Mouse (Mus musculus) hindbrain, postnatal 0 days (tissue): ENCODE measurements around the gene Ptprd. TPM values are rescaled to one million over a fixed set of nuclear protein-coding genes. Genes with fewer than 3 reads are reported as not detected.
A peak's percentile ranks its signal among the peaks of the same experiment; 100 is the strongest.

Experiments used
- ATAC-seq: fragments of 200-750 bp; cut with Nextera tagmentation; 2 replicates; pipeline ENCODE4 v1.8.0; 2017; ENCODE audit warnings: mild to moderate bottlenecking, moderate TSS enrichment, moderate library complexity
- DNase-seq: peaks from one replicate; pipeline ENCODE4 v3.0.0-alpha.2; 2015; ENCODE audit warnings: low spot score
- H3K27ac ChIP-seq: fragments of 300-500 bp; sonication (generic); 2 replicates; pipeline ENCODE4 v1.5.1; 2014; ENCODE audit warnings: mild to moderate bottlenecking
- H3K27me3 ChIP-seq: fragments of 300-500 bp; sonication (generic); 2 replicates; pipeline ENCODE4 v1.6.1; 2014; ENCODE audit warnings: low read length, mixed read lengths; ENCODE audit not compliant: insufficient read depth
- H3K36me3 ChIP-seq: fragments of 300-500 bp; sonication (generic); 2 replicates; pipeline ENCODE4 v1.6.1; 2014; ENCODE audit warnings: low read length, mixed read lengths; ENCODE audit not compliant: insufficient read depth
- H3K4me1 ChIP-seq: fragments of 300-500 bp; sonication (generic); 2 replicates; pipeline ENCODE4 v1.6.1; 2014; ENCODE audit warnings: antibody characterized with exemption, low read length, mixed read lengths; ENCODE audit not compliant: insufficient read depth
- H3K4me2 ChIP-seq: fragments of 300-500 bp; sonication (generic); 2 replicates; pipeline ENCODE4 v1.6.1; 2014; ENCODE audit warnings: low read depth, mild to moderate bottlenecking, low read length, moderate library complexity, mixed read lengths
- H3K4me3 ChIP-seq: fragments of 300-500 bp; sonication (generic); 2 replicates; pipeline ENCODE4 v1.5.1; 2014; ENCODE audit warnings: low read length
- H3K9ac ChIP-seq: fragments of 300-500 bp; sonication (generic); replicated peaks from 2 replicates; pipeline ENCODE4 v1.6.1; 2014; ENCODE audit warnings: mild to moderate bottlenecking, low read length, moderate library complexity, mixed read lengths
- H3K9me3 ChIP-seq: fragments of 300-500 bp; sonication (generic); 2 replicates; pipeline ENCODE4 v1.6.1; 2016; ENCODE audit warnings: low read length, mixed read lengths
- CTCF ChIP-seq: IDR thresholded peaks from 2 replicates; pipeline ENCODE4 v1.5.1; 2016; ENCODE audit warnings: antibody characterized with exemption, control low read depth, low read depth
- WGBS: fragments of 180-500 bp; shearing (Covaris S2); extraction: QIAGEN DNeasy Blood & Tissue Kit; methylation state at CpG from one replicate; pipeline ENCODE4 v1.1.7; 2014; 5-methylcytosine and 5-hydroxymethylcytosine counted together
- polyA plus RNA-seq: library from polyadenylated mRNA; unstranded; fragments of >200 nt; fragmentation: Nextera tagmentation; extraction: Ambion mirVana; gene quantifications from 2 replicates; pipeline ENCODE4 v1.2.1, GENCODE M21; 2015
- total RNA-seq: library from RNA; depleted of rRNA; stranded (reverse); fragments of >200 nt; gene quantifications from 2 replicates; pipeline ENCODE4 v1.2.3, GENCODE M21; 2014

Ptprd gene
- total and polyA plus RNA-seq, 2 experiments from 2014 or later = 56.3 to 96.0 TPM

- no peaks in the 10 kb centered on the region for H3K27me3 ChIP-seq
- no peaks in the 10 kb centered on the region for H3K36me3 ChIP-seq
- no peak overlapping the region for H3K9ac ChIP-seq
- no peak overlapping the region for H3K4me3 ChIP-seq
- no peaks in the 10 kb centered on the region for H3K4me1 ChIP-seq
- DNase-seq = no peak
- whole genome bisulfite sequencing = 91% methylated on average over 4 of the region's 4 CpGs
- no peak for TF ChIP-seq CTCF
- H3K27ac ChIP-seq = no peak overlapping the region
- ATAC-seq = no peak
- no peaks in the 10 kb centered on the region for H3K9me3 ChIP-seq
- no peak overlapping the region for H3K4me2 ChIP-seq
Measured at GRCm38 (mm10) chr4:76996172-76996571, 1215.6 kb downstream of the Ptprd start.

GRCm38 (mm10) chr4:76989961-76990360 is 1221.8 kb downstream of the Ptprd start:
- WGBS = 95% methylated on average over 1 of the region's 1 CpGs
- no peak for ATAC-seq
- no peaks in the 10 kb centered on the region for H3K27me3 ChIP-seq
- no peak overlapping the region for H3K27ac ChIP-seq
- H3K4me2 ChIP-seq = no peak overlapping the region
- H3K4me3 ChIP-seq = no peak overlapping the region
- no peak for DNase-seq
- no peaks in the 10 kb centered on the region for H3K4me1 ChIP-seq
- no peaks in the 10 kb centered on the region for H3K36me3 ChIP-seq
- no peak overlapping the region for H3K9ac ChIP-seq
- no peaks in the 10 kb centered on the region for H3K9me3 ChIP-seq
- TF ChIP-seq CTCF = no peak

DNA sequence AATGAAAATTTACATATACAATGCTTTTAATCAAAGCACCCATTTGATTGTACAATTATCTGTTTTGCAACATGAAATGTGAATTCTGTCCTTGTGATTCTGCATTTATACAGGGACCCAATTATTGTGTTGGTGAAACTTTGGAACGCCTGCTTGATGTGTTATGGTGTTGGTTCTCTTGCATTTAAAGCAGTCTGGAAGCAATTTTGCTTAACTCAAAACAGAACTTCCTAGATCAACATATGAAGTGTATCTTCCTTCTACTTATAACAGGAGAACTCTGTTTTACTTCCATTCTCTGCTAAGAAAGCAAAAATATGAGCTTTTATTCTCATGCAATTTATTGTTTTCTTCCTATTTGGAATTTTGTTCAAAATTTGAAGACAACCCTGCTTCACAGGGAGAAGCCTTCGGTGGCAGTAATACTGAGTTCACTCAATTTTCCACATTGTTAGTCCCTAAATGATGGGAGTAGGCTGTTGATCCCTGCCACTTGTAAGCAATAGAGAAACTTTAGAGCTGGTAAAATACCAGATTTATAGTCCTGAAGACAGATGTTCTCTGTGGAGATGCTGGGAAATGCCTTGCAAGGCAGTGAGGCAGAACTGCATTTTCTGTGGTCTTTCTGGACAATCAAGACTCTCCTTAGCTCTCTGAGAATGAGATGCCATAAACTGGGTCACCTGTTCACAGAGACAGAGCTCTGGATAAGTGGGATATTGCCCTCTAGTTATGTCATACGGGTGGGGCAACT is 1234.5 kb downstream of the Ptprd start:
- no peak overlapping the region for H3K9ac ChIP-seq
- H3K36me3 ChIP-seq = no peaks in the 10 kb centered on the region
- no peak for TF ChIP-seq CTCF
- 79% methylated on average over 3 of the region's 3 CpGs for WGBS
- no peak overlapping the region for H3K27ac ChIP-seq
- H3K4me2 ChIP-seq = no peak overlapping the region
- no peaks in the 10 kb centered on the region for H3K9me3 ChIP-seq
- no peaks in the 10 kb centered on the region for H3K4me1 ChIP-seq
- H3K4me3 ChIP-seq = no peak overlapping the region
- ATAC-seq (no peak), DNase-seq (no peak)
- H3K27me3 ChIP-seq = no peaks in the 10 kb centered on the region

GRCm38 (mm10) chr4:76948251-76948650 is 1263.5 kb downstream of the Ptprd start:
- Histone ChIP-seq H3K36me3 (no peaks in the 10 kb centered on the region), H3K4me1 (no peaks in the 10 kb centered on the region), H3K27ac (no peak overlapping the region), H3K27me3 (no peaks in the 10 kb centered on the region), H3K4me2 (no peak overlapping the region), H3K9me3 (no peaks in the 10 kb centered on the region), H3K9ac (no peak overlapping the region), H3K4me3 (no peak overlapping the region)
- DNase-seq = peak; percentile 49
- no peak for ATAC-seq
- WGBS = 53% methylated on average over 3 of the region's 3 CpGs
- peak; percentile 66 for TF ChIP-seq CTCF

DNA sequence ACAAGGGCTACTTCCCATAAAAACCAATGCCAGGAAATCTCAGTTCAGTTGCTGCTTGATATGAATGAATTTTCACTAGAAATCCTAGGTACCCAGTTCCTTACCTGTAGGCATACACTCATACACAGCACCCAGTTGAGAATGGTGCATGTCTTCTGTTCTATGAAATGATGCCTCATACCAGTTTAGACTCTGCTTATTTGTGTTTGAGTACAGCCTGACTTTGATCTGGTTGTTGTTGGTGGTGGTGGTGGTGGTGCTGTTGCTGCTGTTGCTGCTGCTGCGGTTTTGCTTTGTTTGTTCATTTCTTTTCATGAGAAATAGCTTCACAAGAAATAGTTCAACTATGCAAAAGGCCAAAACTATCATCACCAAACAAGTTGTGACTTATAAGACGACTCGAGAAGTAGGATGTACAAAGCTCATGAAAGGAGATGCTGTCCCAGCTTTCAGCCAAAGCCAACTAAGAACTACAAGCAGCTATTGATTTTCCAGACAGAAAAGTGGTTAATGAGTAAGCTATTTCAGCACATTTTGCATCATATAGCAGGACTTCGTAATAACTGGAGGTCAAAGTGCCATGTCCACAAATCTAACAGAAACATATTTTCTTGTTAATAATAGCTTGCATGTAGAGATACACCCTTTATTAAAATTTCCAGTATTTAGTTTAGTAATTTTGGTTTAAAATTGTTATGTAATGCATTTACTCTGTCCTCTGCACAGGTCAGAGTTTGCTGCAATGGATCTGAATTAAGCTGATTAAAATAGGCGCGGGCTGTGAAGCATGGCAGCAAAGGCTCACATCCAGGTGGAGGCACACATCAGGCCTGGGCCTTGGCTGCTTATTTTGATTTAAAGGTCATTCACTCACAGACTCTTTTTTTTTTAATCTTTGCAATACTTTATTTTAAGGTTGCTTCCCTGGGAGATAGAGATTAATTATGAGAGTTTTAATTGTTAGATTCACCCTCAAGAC is 1270.1 kb downstream of the Ptprd start:
- Histone ChIP-seq H3K9ac (no peak overlapping the region), H3K9me3 (no peaks in the 10 kb centered on the region), H3K27me3 (no peaks in the 10 kb centered on the region), H3K27ac (no peak overlapping the region), H3K36me3 (no peaks in the 10 kb centered on the region), H3K4me3 (no peak overlapping the region), H3K4me2 (no peak overlapping the region), H3K4me1 (no peaks in the 10 kb centered on the region)
- TF ChIP-seq CTCF = no peak
- 84% methylated on average over 6 of the region's 6 CpGs for WGBS
- DNase-seq = no peak
- ATAC-seq = no peak

GRCm38 (mm10) chr4:76931559-76931958 is 1280.2 kb downstream of the Ptprd start:
- no peak overlapping the region for H3K9ac ChIP-seq
- no peak for TF ChIP-seq CTCF
- ATAC-seq (no peak), DNase-seq (no peak)
- 45% methylated on average over 2 of the region's 2 CpGs for WGBS
- H3K4me2 ChIP-seq = no peak overlapping the region
- no peaks in the 10 kb centered on the region for H3K27me3 ChIP-seq
- no peak overlapping the region for H3K4me3 ChIP-seq
- no peaks in the 10 kb centered on the region for H3K9me3 ChIP-seq
- H3K27ac ChIP-seq = no peak overlapping the region
- H3K36me3 ChIP-seq = no peaks in the 10 kb centered on the region
- H3K4me1 ChIP-seq = no peaks in the 10 kb centered on the region
